8 mouse cellular contexts compared by ENCODE assay signal in the genomic region with DNA sequence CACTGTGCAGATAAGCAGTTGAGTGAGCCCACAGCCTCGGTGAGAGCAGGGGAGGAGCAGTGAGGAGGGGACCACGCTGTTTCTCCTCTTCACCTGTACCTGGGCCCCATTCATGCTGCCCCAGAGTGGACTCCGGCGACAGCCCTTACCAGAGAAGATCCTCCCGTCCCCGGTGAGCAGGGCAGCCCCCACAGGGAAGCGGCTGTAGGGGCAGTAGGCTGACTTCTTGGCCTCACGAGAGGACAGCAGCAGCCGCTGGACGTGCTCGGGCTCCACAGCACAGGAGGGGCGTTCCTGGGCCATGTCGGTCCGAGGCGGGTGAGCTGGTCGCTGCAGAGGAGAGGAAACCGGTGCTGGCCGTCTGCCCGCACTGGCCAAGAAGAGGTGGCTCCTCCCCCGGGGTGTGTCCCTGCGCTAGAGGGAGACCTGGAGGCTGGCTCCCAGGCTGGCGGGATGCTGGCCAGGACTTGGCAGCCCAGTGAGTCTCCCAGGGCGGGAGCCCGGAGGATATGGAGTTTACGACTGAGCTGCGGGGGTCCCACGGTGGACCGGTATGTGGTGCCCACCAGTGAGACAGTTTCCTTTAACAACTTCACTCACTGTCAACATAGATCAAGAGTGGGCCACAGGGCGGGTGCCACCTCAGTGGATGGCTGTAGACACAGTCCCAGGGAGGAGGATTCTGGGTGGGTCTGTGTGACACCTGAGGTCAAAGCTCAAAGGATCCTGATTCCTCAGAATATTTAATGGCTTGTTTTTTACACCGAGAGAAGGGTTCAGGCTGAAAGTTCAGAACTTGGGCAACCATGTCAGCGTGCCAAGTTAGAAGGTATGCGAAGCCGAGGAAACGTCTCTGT. TPM values are rescaled to one million over a fixed set of nuclear protein-coding genes. Genes with fewer than 3 reads are reported as not detected.
DNase-seq lines count a peak whose midpoint lies in the region; ATAC-seq and TF ChIP-seq lines count a peak whose summit lies in the region.

A gene (minus strand): TSS at position 352 of the 857 bp plus-strand sequence.

- TF ChIP-seq CTCF in MEL (IDR thresholded peaks at IDR 0.05 in 2 of 3, conservative IDR thresholded peaks at IDR 0.05 in 1 of 3; ENCODE audit: control insufficient read depth in 1 of 3, insufficient read depth in 1 of 3, low read depth in 2 of 3, low read length in 3 of 3, poor library complexity in 1 of 3, severe bottlenecking in 1 of 3): no peak

- DNase-seq in MEL (ENCODE audit: low read depth, low spot score): peak; percentile 84
- peak; percentile 75 for DNase-seq in cerebellum, adult 11 months
- DNase-seq in forebrain, embryonic 11.5 days (ENCODE audit: low spot score): peak; percentile 83
- DNase-seq in kidney, postnatal 14 days: peak; percentile 95
- DNase-seq in lung, postnatal 36 days: peak; percentile 92
- peak; percentile 47 to 55 for DNase-seq in right cerebral cortex, postnatal 10 days (ENCODE audit: low spot score in 2 of 2)
- DNase-seq in layer of hippocampus, adult 18-20 months (ENCODE audit: low spot score in 2 of 2): no peak

- H3K4me2 ChIP-seq in forebrain, embryonic 11.5 days (ENCODE audit: low read depth, low read length, severe bottlenecking): peak within 1 kb of the TSS; percentile 61
- peak within 1 kb of the TSS; percentile 85 for H3K4me2 ChIP-seq in heart, embryonic 16.5 days (ENCODE audit: low read depth, low read length)

- no peaks in the 10 kb centered on the region for H3K9me3 ChIP-seq in MEL (replicated peaks; ENCODE audit: insufficient read depth, low read length)
- no peaks in the 10 kb centered on the region for H3K9me3 ChIP-seq in forebrain, embryonic 11.5 days (ENCODE audit: control insufficient read depth, low read length)
- no peaks in the 10 kb centered on the region for H3K9me3 ChIP-seq in heart, embryonic 16.5 days (replicated peaks; ENCODE audit: control insufficient read depth, low read length)

- no peaks in the 10 kb centered on the region for H3K27me3 ChIP-seq in MEL (ENCODE audit: control insufficient read depth in 1 of 2, insufficient read depth in 2 of 2, low read length in 2 of 2)
- H3K27me3 ChIP-seq in forebrain, embryonic 11.5 days (ENCODE audit: control insufficient read depth, insufficient read depth, low read length): no peaks in the 10 kb centered on the region
- peaks cover 2% of the 10 kb centered on the region; the same call in 1 of the 2 replicates for H3K27me3 ChIP-seq in heart, embryonic 16.5 days (ENCODE audit: control insufficient read depth, insufficient read depth, low read length)

- peak within 1 kb of the TSS; percentile 19; the same call in 1 of the 2 replicates for H3K27ac ChIP-seq in MEL (ENCODE audit: control insufficient read depth, low read depth, low read length)
- H3K27ac ChIP-seq in forebrain, embryonic 11.5 days (ENCODE audit: low read depth, low read length): no peak within 1 kb of the TSS
- H3K27ac ChIP-seq in heart, embryonic 16.5 days (ENCODE audit: low read length): peak within 1 kb of the TSS; percentile 54

- H3K4me3 ChIP-seq in MEL (ENCODE audit: control insufficient read depth in 1 of 2, insufficient read depth in 1 of 2, low read depth in 2 of 2, low read length in 2 of 2): peak within 1 kb of the TSS; percentile 50 to 51
- H3K4me3 ChIP-seq in forebrain, embryonic 11.5 days (ENCODE audit: low read depth, low read length): peak within 1 kb of the TSS; percentile 19
- peak within 1 kb of the TSS; percentile 56 for H3K4me3 ChIP-seq in heart, embryonic 16.5 days (ENCODE audit: low read length)

- peaks cover 0 to 8% of the 10 kb centered on the region in 2 experiments; a peak in 1 of 4 replicates for H3K4me1 ChIP-seq in MEL (ENCODE audit: control insufficient read depth in 1 of 2, insufficient read depth in 2 of 2, low read length in 2 of 2)
- H3K4me1 ChIP-seq in forebrain, embryonic 11.5 days (replicated peaks; ENCODE audit: control insufficient read depth, insufficient read depth, low read length): no peaks in the 10 kb centered on the region
- peaks cover 13% of the 10 kb centered on the region for H3K4me1 ChIP-seq in heart, embryonic 16.5 days (ENCODE audit: control insufficient read depth, insufficient read depth, low read length)

- ATAC-seq in forebrain, embryonic 11.5 days (replicated peaks; ENCODE audit: low FRiP score): peak; percentile 61
- peak; percentile 92 for ATAC-seq in heart, embryonic 16.5 days (replicated peaks; ENCODE audit: extremely low read depth, insufficient read depth, low FRiP score)

- 14% methylated on average over 32 of the region's 34 CpGs for WGBS in forebrain, embryonic 11.5 days
- 5% methylated on average over 34 of the region's 34 CpGs for WGBS in heart, embryonic 16.5 days

- TF ChIP-seq RAD21 in MEL (IDR thresholded peaks at IDR 0.05; ENCODE audit: low read depth, low read length): no peak

- no peak for TF ChIP-seq EP300 in MEL (IDR thresholded peaks at IDR 0.05; ENCODE audit: low read depth in 1 of 2, low read length in 2 of 2)

- H3K79me2 ChIP-seq in MEL (ENCODE audit: control insufficient read depth, insufficient read depth, low read length, poor library complexity): no peaks in the 10 kb centered on the region

- peak within 1 kb of the TSS; percentile 57 for H3K9ac ChIP-seq in MEL (ENCODE audit: control insufficient read depth, low read depth, low read length, poor library complexity, severe bottlenecking)
- peak within 1 kb of the TSS; percentile 49 for H3K9ac ChIP-seq in forebrain, embryonic 11.5 days (ENCODE audit: low read length)
- peak within 1 kb of the TSS; percentile 72 for H3K9ac ChIP-seq in heart, embryonic 16.5 days (ENCODE audit: low read length)

- TF ChIP-seq POLR2A in MEL (IDR thresholded peaks at IDR 0.05; ENCODE audit: control insufficient read depth in 1 of 2, insufficient read depth in 1 of 2, low read depth in 1 of 2, low read length in 2 of 2, poor library complexity in 1 of 2): no peak

- peaks cover 0 to 3% of the 10 kb centered on the region in 2 experiments; a peak in 2 of 4 replicates for H3K36me3 ChIP-seq in MEL (ENCODE audit: control insufficient read depth in 1 of 2, insufficient read depth in 2 of 2, low read length in 2 of 2)
- no peaks in the 10 kb centered on the region for H3K36me3 ChIP-seq in forebrain, embryonic 11.5 days (ENCODE audit: control insufficient read depth, insufficient read depth, low read length)
- H3K36me3 ChIP-seq in heart, embryonic 16.5 days (ENCODE audit: control insufficient read depth, insufficient read depth): no peaks in the 10 kb centered on the region

TF ChIP-seq in MEL, 35 proteins besides CTCF, POLR2A, EP300 and RAD21:
- no peak for TF ChIP-seq RCOR1 (IDR thresholded peaks at IDR 0.05; ENCODE audit: low read depth, low read length)
- TF ChIP-seq NELFE (IDR thresholded peaks at IDR 0.05; ENCODE audit: low read depth, low read length): peak; percentile 46; the same call in 1 of the 2 replicates
- no peak for TF ChIP-seq SIN3A (IDR thresholded peaks at IDR 0.05; ENCODE audit: low read length)
- TF ChIP-seq POLR2AphosphoS2 (IDR thresholded peaks at IDR 0.05; ENCODE audit: low read length): no peak
- TF ChIP-seq SMC3 (IDR thresholded peaks at IDR 0.05; ENCODE audit: low read depth, low read length): no peak
- no peak for TF ChIP-seq KAT2A (conservative IDR thresholded peaks at IDR 0.05; ENCODE audit: low read depth, low read length)
- TF ChIP-seq TCF12 (IDR thresholded peaks at IDR 0.05; ENCODE audit: low read depth, low read length): no peak
- TF ChIP-seq ZMIZ1 (IDR thresholded peaks at IDR 0.05; ENCODE audit: low read depth, low read length): 0 out of 2 replicates have a peak, but pooled peaks have one; percentile 43
- TF ChIP-seq MAZ (IDR thresholded peaks at IDR 0.05; ENCODE audit: low read depth, low read length): no peak
- TF ChIP-seq HCFC1 (IDR thresholded peaks at IDR 0.05; ENCODE audit: low read depth, low read length): peak; percentile 1; the same call in 1 of the 2 replicates
- no peak for TF ChIP-seq MYB (IDR thresholded peaks at IDR 0.05; ENCODE audit: low read depth, low read length)

RNA-seq across cellular contexts. Expression of the gene that starts here (rescaled TPM):
- total RNA-seq in MEL (2012; rRNA removed): 10.7 and 12.4 TPM in 2 replicates
- polyA plus RNA-seq in MEL (2012; ENCODE audit: insufficient read depth in 1 of 2, insufficient read length in 2 of 2, low read depth in 1 of 2, low replicate concordance in 2 of 2, missing spikeins in 1 of 2): 10 to 100 TPM in 1 of 2 experiments, not detected in 1; 26.1 TPM
- polyA plus RNA-seq in forebrain, embryonic 11.5 days (2014; fragmentation: Nextera tagmentation; extraction: Ambion mirVana): 1.9 and 2.2 TPM in 2 replicates
- polyA plus RNA-seq in heart, embryonic 16.5 days (2015; fragmentation: Nextera tagmentation; extraction: Ambion mirVana): 7.3 and 10.3 TPM in 2 replicates
- 1 to 10 TPM; 1.7 to 2.4 TPM for total RNA-seq in layer of hippocampus, adult 18-20 months (2021)

Comparison
In these comparisons a context has a peak if more than half of its experiments do, and no peak if none do; other contexts are left out.
1. DNase-seq: peak in MEL (single experiment), cerebellum, adult 11 months (single experiment), forebrain, embryonic 11.5 days (single experiment), kidney, postnatal 14 days (single experiment), lung, postnatal 36 days (single experiment) and right cerebral cortex, postnatal 10 days (2 of 2); none in layer of hippocampus, adult 18-20 months (0 of 2).
2. Peak in every context shown above with its lines, with median percentiles within 50 percentile points of each other: H3K4me3 ChIP-seq and H3K9ac ChIP-seq.